Mouse (Mus musculus) midbrain, postnatal 0 days (tissue): Measurements from ENCODE around the gene Scaf4. TPM values are rescaled to one million over a fixed set of nuclear protein-coding genes. Genes with fewer than 3 reads are reported as not detected.

ENCODE experiments used
- ATAC-seq: fragments of 200-750 bp; cut with Nextera tagmentation; 2 replicates; pipeline ENCODE4 v1.8.0; 2017; ENCODE audit warnings: moderate number of reproducible peaks, mild to moderate bottlenecking, moderate TSS enrichment, moderate library complexity; ENCODE audit not compliant: low FRiP score
- DNase-seq: peaks from one replicate; pipeline ENCODE4 v3.0.0-alpha.2; 2015; ENCODE audit warnings: low spot score
- H3K27ac ChIP-seq: fragments of 300-500 bp; sonication (generic); 2 replicates; pipeline ENCODE4 v1.5.1; 2014; ENCODE audit warnings: low read depth, mild to moderate bottlenecking, low read length, mixed read lengths
- H3K27me3 ChIP-seq: fragments of 300-500 bp; sonication (generic); 2 replicates; pipeline ENCODE4 v1.6.1; 2014; ENCODE audit warnings: low read length, control low read depth, mixed read lengths; ENCODE audit not compliant: insufficient read depth
- H3K36me3 ChIP-seq: fragments of 300-500 bp; sonication (generic); 2 replicates; pipeline ENCODE4 v1.6.1; 2014; ENCODE audit warnings: low read length, control low read depth, mixed read lengths; ENCODE audit not compliant: insufficient read depth
- H3K4me1 ChIP-seq: fragments of 300-500 bp; sonication (generic); 2 replicates; pipeline ENCODE4 v1.6.1; 2014; ENCODE audit warnings: mild to moderate bottlenecking, control low read depth, antibody characterized with exemption, low read length, mixed read lengths; ENCODE audit not compliant: insufficient read depth
- H3K4me2 ChIP-seq: fragments of 300-500 bp; sonication (generic); 2 replicates; pipeline ENCODE4 v1.6.1; 2014; ENCODE audit warnings: low read depth, mild to moderate bottlenecking, low read length, mixed read lengths; ENCODE audit not compliant: poor library complexity, severe bottlenecking
- H3K4me3 ChIP-seq: fragments of 300-500 bp; sonication (generic); 2 replicates; pipeline ENCODE4 v1.5.1; 2014; ENCODE audit warnings: low read depth, mild to moderate bottlenecking, low read length, moderate library complexity
- H3K9ac ChIP-seq: fragments of 300-500 bp; sonication (generic); replicated peaks from 2 replicates; pipeline ENCODE4 v1.6.1; 2014; ENCODE audit warnings: mild to moderate bottlenecking, low read length, moderate library complexity, mixed read lengths; ENCODE audit not compliant: poor library complexity, severe bottlenecking
- H3K9me3 ChIP-seq: fragments of 300-500 bp; sonication (generic); 2 replicates; pipeline ENCODE4 v1.6.1; 2016; ENCODE audit warnings: low read length, control low read depth
- CTCF ChIP-seq: IDR thresholded peaks from 2 replicates; pipeline ENCODE4 v1.5.1; 2016; ENCODE audit warnings: antibody characterized with exemption, mild to moderate bottlenecking
- WGBS: fragments of 180-500 bp; shearing (Covaris S2); extraction: QIAGEN DNeasy Blood & Tissue Kit; methylation state at CpG from one replicate; pipeline ENCODE4 v1.1.7; 2014; 5-methylcytosine and 5-hydroxymethylcytosine counted together
- polyA plus RNA-seq: library from polyadenylated mRNA; unstranded; fragments of >200 nt; fragmentation: Nextera tagmentation; extraction: Ambion mirVana; gene quantifications from 2 replicates; pipeline ENCODE4 v1.2.1, GENCODE M21; 2015
- total RNA-seq: library from RNA; depleted of rRNA; stranded (reverse); fragments of >200 nt; gene quantifications from 2 replicates; pipeline ENCODE4 v1.2.3, GENCODE M21; 2014

Scaf4 gene
- total and polyA plus RNA-seq, 2 experiments from 2014 or later = 10.7 to 17.9 TPM

DNA sequence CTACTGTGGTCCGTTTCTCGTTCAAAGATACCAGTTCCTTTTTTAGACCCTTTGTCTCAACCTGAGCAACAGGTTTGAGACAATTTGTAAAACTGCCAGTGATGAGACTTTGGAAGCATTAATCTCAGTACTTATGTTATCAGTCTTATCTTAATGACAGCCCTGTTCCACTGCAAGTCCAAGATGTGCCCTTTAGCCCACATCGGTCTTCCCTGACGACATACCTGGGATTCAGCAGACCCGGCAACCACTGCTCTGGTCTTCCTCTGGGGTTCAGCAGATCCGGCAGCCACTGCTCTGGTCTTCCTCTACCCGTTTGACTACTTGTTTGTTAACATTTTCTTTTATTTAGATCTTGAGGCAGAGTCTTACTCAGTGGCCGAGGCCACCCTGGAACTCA, 72.5 kb downstream of the Scaf4 start:
- H3K4me1 ChIP-seq = no peaks in the 10 kb centered on the region
- H3K4me2 ChIP-seq = no peak overlapping the region

DNA sequence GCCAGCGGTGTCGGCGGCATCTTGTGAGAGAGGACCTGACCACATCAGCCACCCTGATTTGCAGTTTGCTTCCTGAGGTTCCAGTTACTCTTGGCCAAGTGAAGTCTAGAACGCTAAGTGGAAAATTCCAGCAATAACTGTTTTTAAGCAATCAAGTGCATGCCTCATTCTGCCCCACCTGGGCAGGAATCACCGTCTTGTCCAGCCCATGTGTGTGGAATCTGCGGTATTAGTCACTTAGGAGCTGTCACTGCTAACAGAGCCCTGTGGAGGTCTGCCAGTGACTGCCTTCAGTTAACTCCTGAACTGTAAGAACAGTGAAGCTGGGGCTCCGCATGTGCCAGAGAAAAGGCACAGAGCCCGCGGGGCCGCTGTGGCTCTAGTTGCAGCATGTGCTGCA, 73.6 kb downstream of the Scaf4 start:
- no peaks in the 10 kb centered on the region for H3K27me3 ChIP-seq
- H3K4me1 ChIP-seq = no peaks in the 10 kb centered on the region
- H3K27ac ChIP-seq = no peak overlapping the region
- H3K9me3 ChIP-seq = no peaks in the 10 kb centered on the region
- DNase-seq = no peak
- H3K4me3 ChIP-seq = no peak overlapping the region
- no peak for ATAC-seq
- 87% methylated on average over 10 of the region's 10 CpGs for WGBS
- no peak for TF ChIP-seq CTCF
- H3K9ac ChIP-seq = no peak overlapping the region
- no peak overlapping the region for H3K4me2 ChIP-seq
- H3K36me3 ChIP-seq = no peaks in the 10 kb centered on the region

More for the DNA sequence above, 72.5 kb downstream of the Scaf4 start:
- no peaks in the 10 kb centered on the region for H3K9me3 ChIP-seq
- no peak overlapping the region for H3K9ac ChIP-seq
- TF ChIP-seq CTCF = no peak
- no peak overlapping the region for H3K27ac ChIP-seq
- no peak for DNase-seq
- no peaks in the 10 kb centered on the region for H3K36me3 ChIP-seq
- no peak overlapping the region for H3K4me3 ChIP-seq
- ATAC-seq = no peak
- no peaks in the 10 kb centered on the region for H3K27me3 ChIP-seq
- WGBS = 87% methylated on average over 8 of the region's 8 CpGs

DNA sequence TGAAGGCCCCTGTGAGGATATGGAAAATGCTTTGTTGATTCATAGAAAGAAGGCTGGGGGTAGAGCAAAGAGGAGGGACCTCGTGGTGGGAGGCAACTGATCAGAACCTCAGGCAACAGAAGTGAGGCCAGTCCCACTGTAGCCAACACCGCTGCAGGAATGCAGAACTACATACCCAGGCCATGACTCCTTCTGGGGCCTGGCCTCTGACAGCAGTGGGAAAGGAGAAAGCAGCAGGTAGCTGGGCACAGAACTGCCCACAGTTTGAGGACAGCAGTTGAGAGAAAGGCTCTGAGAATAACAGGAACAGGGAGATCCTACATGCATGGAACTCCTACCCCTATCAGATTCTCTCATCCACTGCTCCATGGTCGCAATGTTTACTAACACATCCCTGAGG, 75.3 kb downstream of the Scaf4 start:
- H3K9me3 ChIP-seq = no peaks in the 10 kb centered on the region
- no peak overlapping the region for H3K4me3 ChIP-seq
- no peaks in the 10 kb centered on the region for H3K36me3 ChIP-seq
- TF ChIP-seq CTCF = no peak
- ATAC-seq (no peak), DNase-seq (no peak)
- H3K9ac ChIP-seq = no peak overlapping the region
- no peaks in the 10 kb centered on the region for H3K27me3 ChIP-seq
- no peak overlapping the region for H3K27ac ChIP-seq
- WGBS = 82% methylated on average over 3 of the region's 3 CpGs
- no peak overlapping the region for H3K4me2 ChIP-seq
- H3K4me1 ChIP-seq = no peaks in the 10 kb centered on the region

DNA sequence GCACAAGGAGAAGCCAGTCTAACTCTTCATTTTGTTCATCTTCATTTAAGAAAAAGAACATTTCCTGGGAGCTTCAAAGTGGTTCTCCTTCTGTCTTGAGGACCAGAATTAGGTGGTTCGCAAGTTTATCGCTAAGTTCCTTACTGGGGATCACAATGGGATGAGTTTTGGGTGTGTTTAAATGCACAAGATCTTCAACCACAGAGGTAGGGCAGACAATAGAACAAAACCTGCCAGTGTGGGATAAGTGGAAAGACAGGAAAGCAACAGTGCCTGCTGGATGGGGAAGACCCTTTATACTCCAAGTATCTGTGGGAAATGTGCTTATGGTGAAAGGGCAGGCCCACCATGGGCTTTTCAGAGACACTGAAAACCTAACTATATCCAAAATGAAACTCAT, 79.4 kb downstream of the Scaf4 start:
- Histone ChIP-seq H3K9ac (no peak overlapping the region), H3K27ac (no peak overlapping the region), H3K36me3 (no peaks in the 10 kb centered on the region), H3K4me3 (no peak overlapping the region), H3K4me2 (no peak overlapping the region), H3K27me3 (no peaks in the 10 kb centered on the region), H3K4me1 (no peaks in the 10 kb centered on the region), H3K9me3 (no peaks in the 10 kb centered on the region)
- DNase-seq (no peak), ATAC-seq (no peak)
- 97% methylated on average over 2 of the region's 2 CpGs for WGBS
- no peak for TF ChIP-seq CTCF

DNA sequence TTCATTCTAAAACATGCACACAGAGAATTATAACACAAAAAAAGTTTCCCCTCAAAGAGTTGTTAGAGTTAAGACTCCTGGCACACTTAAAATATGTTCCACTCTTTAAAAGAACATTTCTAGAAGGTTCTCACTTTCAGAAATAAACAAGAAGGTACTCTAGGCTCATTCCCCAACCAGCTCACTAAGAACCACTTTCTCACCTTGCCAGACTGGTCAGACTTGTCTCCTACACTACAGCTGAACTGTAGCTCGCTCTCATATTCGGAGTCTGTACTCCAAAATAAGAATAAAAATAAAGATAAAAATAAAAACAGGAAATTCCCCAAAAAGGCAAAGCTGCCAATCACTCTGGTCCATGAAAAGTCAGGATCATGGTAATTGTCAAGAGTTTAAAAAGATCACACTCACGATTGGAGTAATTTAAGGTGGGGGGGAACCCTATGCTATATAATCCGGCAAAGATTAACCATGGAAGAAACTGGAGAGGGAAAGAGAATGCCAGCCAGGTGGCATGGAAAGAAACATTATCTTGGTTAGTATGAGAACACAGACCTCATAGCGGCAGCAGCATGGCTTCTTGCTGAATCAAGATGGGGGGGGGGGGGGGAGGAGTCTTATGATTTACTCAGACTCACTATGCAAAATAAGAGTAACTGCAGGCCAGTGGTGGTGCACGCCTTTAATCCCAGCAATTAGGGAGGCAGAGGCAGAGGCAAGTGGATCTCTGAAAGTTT, 80.9 kb downstream of the Scaf4 start:
- TF ChIP-seq CTCF = no peak
- no peaks in the 10 kb centered on the region for H3K36me3 ChIP-seq
- H3K4me3 ChIP-seq = no peak overlapping the region
- no peak overlapping the region for H3K27ac ChIP-seq
- no peak for ATAC-seq
- DNase-seq = no peak
- H3K4me2 ChIP-seq = no peak overlapping the region
- no peaks in the 10 kb centered on the region for H3K4me1 ChIP-seq
- WGBS = 88% methylated on average over 6 of the region's 6 CpGs
- no peaks in the 10 kb centered on the region for H3K27me3 ChIP-seq
- H3K9ac ChIP-seq = no peak overlapping the region
- H3K9me3 ChIP-seq = no peaks in the 10 kb centered on the region

DNA sequence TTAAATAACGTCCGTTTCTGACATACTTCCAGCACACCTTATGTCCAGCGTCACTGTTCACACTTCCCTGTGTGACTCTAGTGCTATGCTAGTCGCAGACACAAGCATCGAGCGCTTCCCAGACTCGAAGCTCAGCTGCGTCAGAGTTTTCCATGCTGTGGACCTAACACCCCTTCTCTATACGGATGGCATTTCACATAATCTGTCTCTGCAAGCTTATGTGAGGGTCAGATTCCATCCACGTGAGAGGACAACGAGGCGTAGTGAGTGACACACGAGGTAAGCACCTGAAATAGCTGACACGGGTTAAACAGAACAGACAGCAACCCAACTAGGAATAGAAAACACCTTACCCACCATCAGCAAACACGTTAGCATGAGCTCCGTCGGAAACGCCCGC, 82.2 kb downstream of the Scaf4 start:
- ATAC-seq = no peak
- TF ChIP-seq CTCF = no peak
- no peak overlapping the region for H3K4me3 ChIP-seq
- 67% methylated on average over 19 of the region's 19 CpGs for WGBS
- no peaks in the 10 kb centered on the region; the same call in 1 of the 2 replicates for H3K4me1 ChIP-seq
- H3K9ac ChIP-seq = no peak overlapping the region
- H3K36me3 ChIP-seq = no peaks in the 10 kb centered on the region
- H3K9me3 ChIP-seq = no peaks in the 10 kb centered on the region
- no peak overlapping the region for H3K4me2 ChIP-seq
- H3K27ac ChIP-seq = no peak overlapping the region
- no peaks in the 10 kb centered on the region for H3K27me3 ChIP-seq
- DNase-seq = no peak
